Mouse (Mus musculus) Patski (cell line): Measurements from ENCODE around the gene Ppp1r14b. TPM values are rescaled to one million over a fixed set of nuclear protein-coding genes. Genes with fewer than 3 reads are reported as not detected.

Experiments
- ATAC-seq: fragments of 100-300 bp; one replicate; pipeline ENCODE4 v1.8.0; 2021
- CTCF ChIA-PET: fragments of 350-600 bp; sonication (Branson Sonifier 250); formaldehyde crosslinking; loops from one replicate; lab custom pipeline; 2022; ENCODE audit warnings: inconsistent platforms; lab: Charles Lee
- POLR2A ChIA-PET: fragments of 350-600 bp; sonication (Branson Sonifier 250); formaldehyde crosslinking; loops from one replicate; lab custom pipeline; 2022; ENCODE audit warnings: antibody characterized with exemption, inconsistent platforms; lab: Charles Lee
- DNase-seq: peaks from one replicate; pipeline ENCODE4 v3.0.0-alpha.2; 2011; ENCODE audit warnings: low read depth, low spot score
- H3K27me3 ChIP-seq: fragments of 371-371 bp; one replicate; pipeline ENCODE4 v1.5.1; 2021
- CTCF ChIP-seq: fragments of 100-300 bp; IDR thresholded peaks from one replicate; pipeline ENCODE4 v1.5.1; 2021
- in situ Hi-C: fragments of 300-500 bp; cut with MboI; formaldehyde crosslinking; loops from 3 replicates; pipeline ENCODE4 v1.11.1; 2018; ENCODE audit warnings: low pct_unique_long_range_greater_than_20kb, mixed read lengths
- polyA plus RNA-seq: library from polyadenylated mRNA; unstranded; gene quantifications from one replicate; pipeline ENCODE4 v1.2.3, GENCODE M21; 2021

Ppp1r14b gene
- polyA plus RNA-seq, 1 experiment from 2014 or later: 267 TPM

GRCm38 (mm10) chr19:6942249-6942691 is 32.5 kb upstream of the Ppp1r14b start, which contains the start of gene Gpr137:
TSS of gene Gpr137 (minus strand) at chr19:6942480.
- in situ Hi-C loops: no loop called here
- CTCF ChIA-PET: interaction anchor here (1.0 to 2.8 kb wide), 4 partner anchors 9 to 19 kb away, joined by 5 to 21 read pairs (median 8); no protein-coding TSS in a partner anchor
- TF ChIP-seq CTCF: no peak
- DNase-seq: peak; percentile 68
- POLR2A ChIA-PET: interaction anchor here (0.6 to 5.0 kb wide), 21 partner anchors 9 to 98 kb away, joined by 3 to 75 read pairs (median 4); partner anchors contain the start of genes Esrra, Fkbp2, Plcb3 and Ppp1r14b
- no peaks in the 10 kb centered on the region for H3K27me3 ChIP-seq
- peak; percentile 87 for ATAC-seq

DNA sequence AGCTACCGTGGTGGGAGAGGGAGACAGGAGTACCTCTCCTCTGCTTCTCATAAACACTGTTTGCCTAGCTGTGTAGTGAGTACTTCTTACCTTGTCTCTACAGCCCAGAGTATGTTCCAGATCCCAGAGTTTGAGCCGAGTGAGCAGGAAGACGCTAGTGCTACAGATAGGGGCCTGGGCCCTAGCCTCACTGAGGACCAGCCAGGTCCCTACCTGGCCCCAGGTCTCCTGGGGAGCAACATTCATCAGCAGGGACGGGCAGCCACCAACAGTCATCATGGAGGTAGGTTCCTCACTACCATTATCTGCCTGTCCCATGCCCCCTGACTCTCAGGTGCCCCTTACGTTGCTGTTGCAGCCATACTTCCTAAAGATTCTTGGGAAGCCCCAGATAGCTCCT is 32.0 kb upstream of the Ppp1r14b start:
- DNase-seq: no peak
- no peak for ATAC-seq
- in situ Hi-C loops: no loop called here
- no peaks in the 10 kb centered on the region for H3K27me3 ChIP-seq
- ChIA-PET CTCF (interaction anchor here (2.4 to 2.8 kb wide), 2 partner anchors 9 to 19 kb away, joined by 10 to 21 read pairs; no protein-coding TSS in a partner anchor), POLR2A (interaction anchor here (1.2 to 5.0 kb wide), 9 partner anchors 9 to 97 kb away, joined by 3 to 75 read pairs (median 7); partner anchors contain the start of genes Esrra, Fkbp2 and Stip1)
- TF ChIP-seq CTCF: no peak

DNA sequence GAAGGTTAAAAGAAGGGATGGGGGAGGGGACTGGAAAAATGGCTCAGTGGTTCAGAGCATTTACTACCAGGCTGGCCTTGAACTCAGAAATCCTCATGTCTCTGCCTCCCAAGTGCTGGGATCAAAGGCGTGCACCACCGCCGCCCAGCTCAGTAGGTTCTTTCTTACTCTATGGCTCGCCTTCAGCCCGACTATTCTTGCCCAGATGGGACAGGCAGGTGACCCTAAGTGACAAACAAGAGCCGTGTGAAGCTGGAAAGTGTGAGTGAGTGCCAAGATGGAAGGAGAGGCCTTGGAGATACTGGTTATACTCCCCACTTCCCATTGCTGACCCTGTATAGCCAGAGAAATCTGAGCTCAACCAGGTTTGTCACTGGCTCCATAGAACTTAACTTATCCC is 31.1 kb upstream of the Ppp1r14b start:
- POLR2A ChIA-PET: interaction anchor here (1.3 to 5.0 kb wide), 4 partner anchors 8 to 32 kb away, joined by 3 to 75 read pairs (median 11); no protein-coding TSS in a partner anchor

DNA sequence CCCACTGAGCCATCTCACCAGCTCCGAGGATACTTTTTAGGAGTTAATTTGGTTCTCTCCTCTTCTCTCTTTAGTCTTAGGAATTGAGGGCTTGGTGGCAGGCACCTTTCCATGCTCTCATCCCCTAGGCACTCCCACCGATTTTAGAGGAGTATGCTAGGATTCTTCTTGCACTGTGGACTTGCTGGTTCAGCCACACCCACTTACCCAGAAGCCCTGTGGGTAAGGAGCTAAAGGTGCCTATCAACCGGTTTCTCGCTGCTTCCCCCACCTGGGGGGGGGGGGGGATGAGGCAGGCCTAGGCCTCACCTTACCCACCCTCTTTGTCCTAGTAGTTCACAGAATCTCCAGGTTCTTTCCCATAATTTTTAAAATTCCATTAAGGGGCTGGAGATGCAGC is 27.0 kb upstream of the Ppp1r14b start:
- TF ChIP-seq CTCF: no peak
- DNase-seq (no peak), ATAC-seq (no peak)
- POLR2A ChIA-PET: interaction anchor here (1.5 kb wide), 1 partner anchor 26 kb away, joined by 4 read pairs; the partner anchor contains the start of gene Esrra
- CTCF ChIA-PET: no interaction called here
- in situ Hi-C loops: no loop called here
- no peaks in the 10 kb centered on the region for H3K27me3 ChIP-seq

More for the DNA sequence above, 31.1 kb upstream of the Ppp1r14b start:
- ATAC-seq: no peak
- no peak for TF ChIP-seq CTCF
- DNase-seq: no peak
- in situ Hi-C loops: no loop called here
- no peaks in the 10 kb centered on the region for H3K27me3 ChIP-seq
- CTCF ChIA-PET: interaction anchor here (2.4 kb wide), 1 partner anchor 20 kb away, joined by 10 read pairs; no protein-coding TSS in a partner anchor

- in situ Hi-C loops: no loop called here
- CTCF ChIA-PET: interaction anchor here (1.1 kb wide), 1 partner anchor 22 kb away, joined by 3 read pairs; no protein-coding TSS in a partner anchor
- DNase-seq (no peak), ATAC-seq (no peak)
- POLR2A ChIA-PET: interaction anchor here (0.7 to 1.5 kb wide), 2 partner anchors 8 to 26 kb away, joined by 3 to 4 read pairs; partner anchors contain the start of gene Esrra
- no peak for TF ChIP-seq CTCF
- H3K27me3 ChIP-seq: no peaks in the 10 kb centered on the region
These were observed 26.6 kb upstream of the Ppp1r14b start for GRCm38 (mm10) chr19:6948186-6948585.

- no peaks in the 10 kb centered on the region for H3K27me3 ChIP-seq
- ATAC-seq (no peak), DNase-seq (no peak)
- no peak for TF ChIP-seq CTCF
- ChIA-PET CTCF (interaction anchor here (1.1 to 3.5 kb wide), 2 partner anchors 8 to 29 kb away, joined by 3 to 21 read pairs; partner anchors contain the start of genes Bad and Gpr137), POLR2A (interaction anchor here (1.3 to 5.0 kb wide), 5 partner anchors 8 to 40 kb away, joined by 4 to 75 read pairs (median 6); partner anchors contain the start of genes Bad, Esrra, Gpr137 and Plcb3)
- in situ Hi-C loops: no loop called here
These were observed 25.2 kb upstream of the Ppp1r14b start for GRCm38 (mm10) chr19:6949532-6949931.

- in situ Hi-C loops: no loop called here
- TF ChIP-seq CTCF: no peak
- DNase-seq: no peak
- ChIA-PET CTCF (interaction anchor here (1.0 to 3.5 kb wide), 6 partner anchors 8 to 30 kb away, joined by 3 to 21 read pairs (median 4); partner anchors contain the start of genes Bad and Gpr137), POLR2A (interaction anchor here (0.7 to 5.0 kb wide), 6 partner anchors 9 to 42 kb away, joined by 3 to 75 read pairs (median 6); partner anchors contain the start of genes Bad, Gpr137, Plcb3 and Ppp1r14b)
- ATAC-seq: no peak
- H3K27me3 ChIP-seq: no peaks in the 10 kb centered on the region
These were observed 24.8 kb upstream of the Ppp1r14b start for GRCm38 (mm10) chr19:6949951-6950350.

DNA sequence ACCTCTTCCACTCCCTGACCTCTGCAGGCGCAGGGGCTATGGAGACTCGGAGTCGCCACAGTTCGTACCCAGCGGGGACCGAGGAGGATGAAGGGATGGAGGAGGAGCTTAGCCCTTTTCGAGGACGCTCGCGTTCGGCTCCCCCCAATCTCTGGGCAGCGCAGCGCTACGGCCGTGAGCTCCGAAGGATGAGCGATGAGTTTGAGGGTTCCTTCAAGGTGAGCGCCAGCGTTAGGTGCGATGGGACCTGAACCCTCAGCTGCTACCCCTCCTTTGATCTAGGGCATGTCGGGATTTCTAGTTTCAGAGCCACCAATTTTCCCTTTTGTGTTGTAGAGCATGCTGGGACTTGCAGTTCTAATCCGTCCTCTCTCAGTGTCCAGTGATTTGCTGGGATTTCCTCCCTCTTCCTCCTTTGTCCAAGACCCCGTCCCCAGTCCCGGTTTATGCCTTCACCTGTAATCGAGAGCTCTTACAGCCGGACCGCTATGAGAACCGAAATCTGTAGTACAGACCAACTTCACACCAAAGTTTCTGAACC is 24.1 kb upstream of the Ppp1r14b start:
- no peaks in the 10 kb centered on the region for H3K27me3 ChIP-seq
- ChIA-PET POLR2A (interaction anchor here (0.7 to 5.0 kb wide), 11 partner anchors 9 to 43 kb away, joined by 3 to 75 read pairs (median 6); partner anchors contain the start of genes Bad, Catsperz, Gpr137 and Plcb3), CTCF (interaction anchor here (0.9 to 3.5 kb wide), 8 partner anchors 9 to 32 kb away, joined by 3 to 21 read pairs (median 4); partner anchors contain the start of genes Bad and Gpr137)
- peak; percentile 22 for ATAC-seq
- no peak for DNase-seq
- in situ Hi-C loops: no loop called here
- no peak for TF ChIP-seq CTCF

DNA sequence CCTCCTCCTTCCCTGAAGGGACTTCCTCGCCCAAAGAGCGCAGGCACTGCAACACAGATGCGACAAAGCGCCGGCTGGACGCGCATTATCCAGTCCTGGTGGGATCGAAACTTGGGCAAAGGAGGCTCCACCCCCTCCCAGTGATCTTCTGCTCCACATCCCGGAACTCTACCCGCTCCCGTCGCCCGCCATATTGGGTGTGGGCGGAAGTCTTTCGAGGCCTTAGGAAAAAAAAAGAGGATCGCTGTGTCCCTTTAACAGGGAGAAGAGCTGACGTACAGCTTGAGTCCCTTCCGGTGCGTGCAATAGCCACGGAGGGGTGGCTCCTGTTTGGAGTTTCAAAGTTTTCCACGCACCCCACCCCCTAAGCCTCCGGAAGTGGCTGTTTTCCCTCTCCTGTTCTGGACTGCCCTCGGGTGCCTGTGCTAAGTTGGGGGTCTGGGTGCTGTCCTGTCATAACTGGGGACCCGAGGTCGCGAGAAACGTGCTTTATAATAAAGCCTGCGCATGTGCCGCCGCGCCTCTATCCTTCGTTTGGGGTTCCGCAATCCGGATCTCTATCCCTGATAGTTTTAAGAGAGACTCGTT is 23.3 kb upstream of the Ppp1r14b start:
- H3K27me3 ChIP-seq: no peaks in the 10 kb centered on the region
- ChIA-PET CTCF (interaction anchor here (0.9 to 3.5 kb wide), 9 partner anchors 10 to 33 kb away, joined by 3 to 21 read pairs (median 7); partner anchors contain the start of genes Bad, Gpr137 and Plcb3), POLR2A (interaction anchor here (1.0 to 5.0 kb wide), 13 partner anchors 8 to 43 kb away, joined by 3 to 75 read pairs (median 6); partner anchors contain the start of genes Bad, Catsperz, Dnajc4 and Esrra)
- DNase-seq (no peak), ATAC-seq (peak; percentile 55)
- in situ Hi-C loops: no loop called here
- no peak for TF ChIP-seq CTCF
